Mouse (Mus musculus) forebrain, embryonic 13.5 days (tissue): ENCODE data around the gene Ubtf. TPM values are rescaled to one million over a fixed set of nuclear protein-coding genes. Genes with fewer than 3 reads are reported as not detected.
A peak's percentile ranks its signal among the peaks of the same experiment; 100 is the strongest.

Experiments
- ATAC-seq: fragments of 200-750 bp; cut with Nextera tagmentation; 2 replicates; pipeline ENCODE4 v1.8.0; 2017
- H3K27ac ChIP-seq: fragments of 300-500 bp; sonication (generic); 2 replicates; pipeline ENCODE4 v1.5.1; 2015; ENCODE audit warnings: inconsistent platforms, mild to moderate bottlenecking, moderate library complexity
- H3K27me3 ChIP-seq: fragments of 300-500 bp; sonication (generic); 2 replicates; pipeline ENCODE4 v1.6.1; 2015; ENCODE audit warnings: mild to moderate bottlenecking, inconsistent platforms
- H3K36me3 ChIP-seq: fragments of 300-500 bp; sonication (generic); 2 replicates; pipeline ENCODE4 v1.6.1; 2015; ENCODE audit warnings: mild to moderate bottlenecking, inconsistent platforms; ENCODE audit not compliant: poor library complexity, severe bottlenecking
- H3K4me1 ChIP-seq: fragments of 300-500 bp; sonication (generic); 2 replicates; pipeline ENCODE4 v1.6.1; 2015; ENCODE audit warnings: inconsistent platforms
- H3K4me2 ChIP-seq: fragments of 300-500 bp; sonication (generic); 2 replicates; pipeline ENCODE4 v1.6.1; 2015; ENCODE audit warnings: inconsistent platforms, mild to moderate bottlenecking, moderate library complexity
- H3K4me3 ChIP-seq: fragments of 300-500 bp; sonication (generic); 2 replicates; pipeline ENCODE4 v1.5.1; 2015; ENCODE audit warnings: mild to moderate bottlenecking, inconsistent platforms
- H3K9ac ChIP-seq: fragments of 300-500 bp; sonication (generic); 2 replicates; pipeline ENCODE4 v1.6.1; 2015; ENCODE audit warnings: mild to moderate bottlenecking, inconsistent platforms
- H3K9me3 ChIP-seq: fragments of 300-500 bp; sonication (generic); replicated peaks from 2 replicates; pipeline ENCODE4 v1.6.1; 2016; ENCODE audit warnings: inconsistent platforms
- WGBS: fragments of 180-500 bp; shearing (Covaris S2); methylation state at CpG from one replicate; pipeline ENCODE4 v1.1.7; 2015; 5-methylcytosine and 5-hydroxymethylcytosine counted together
- polyA plus RNA-seq: library from polyadenylated mRNA; unstranded; fragments of >200 nt; fragmentation: Nextera tagmentation; extraction: Ambion mirVana; gene quantifications from 2 replicates; pipeline ENCODE4 v1.2.1, GENCODE M21; 2015

Ubtf gene
- polyA plus RNA-seq, 1 experiment from 2014 or later = 96.1 TPM

DNA sequence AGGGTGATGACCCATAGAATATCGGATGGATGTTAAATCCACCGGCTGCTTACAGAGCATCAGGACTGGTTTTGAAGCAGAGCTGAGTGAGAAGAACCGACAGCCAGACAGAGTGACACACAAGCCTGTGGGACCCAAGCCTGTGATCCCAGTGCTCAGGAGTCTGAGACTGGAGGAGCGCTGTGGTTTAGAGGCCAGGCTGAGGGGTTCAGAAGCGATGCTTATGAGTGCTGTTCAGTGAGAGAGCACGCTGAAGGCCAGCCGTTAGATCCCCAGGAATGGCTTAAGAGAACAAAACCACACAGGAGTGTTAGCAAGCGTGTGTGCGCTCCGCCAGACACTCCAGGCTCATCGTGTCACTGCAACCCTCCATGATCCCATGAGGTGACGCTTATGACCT, 23.2 kb upstream of the Ubtf start:
- H3K36me3 ChIP-seq = no peaks in the 10 kb centered on the region
- no peak overlapping the region for H3K4me2 ChIP-seq
- H3K27me3 ChIP-seq = no peaks in the 10 kb centered on the region
- ATAC-seq = no peak
- 56% methylated on average over 12 of the region's 12 CpGs for WGBS
- H3K9me3 ChIP-seq = no peaks in the 10 kb centered on the region
- no peak overlapping the region for H3K27ac ChIP-seq
- H3K4me1 ChIP-seq = peaks cover 13% of the 10 kb centered on the region
- no peak overlapping the region for H3K4me3 ChIP-seq
- no peak overlapping the region for H3K9ac ChIP-seq

DNA sequence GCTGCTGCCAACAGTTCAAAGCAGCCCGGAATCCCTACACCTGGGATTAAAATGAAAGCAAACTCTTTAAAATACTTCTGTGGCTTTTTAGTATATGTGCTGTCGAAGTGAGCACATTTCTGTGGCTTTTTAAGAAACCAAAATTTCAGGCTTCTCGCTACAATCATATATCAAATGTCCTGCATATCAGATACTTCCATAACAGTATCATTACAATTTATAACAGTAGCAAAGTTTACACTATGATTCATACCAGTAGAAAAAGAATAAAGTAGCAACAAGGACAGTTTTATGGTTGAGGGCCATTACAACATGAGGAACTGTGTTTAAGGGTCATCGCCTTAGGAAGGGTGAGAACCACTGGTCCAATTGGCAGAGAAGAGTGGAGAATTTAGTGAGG, 21.6 kb upstream of the Ubtf start:
- Histone ChIP-seq H3K4me3 (no peak overlapping the region), H3K36me3 (no peaks in the 10 kb centered on the region), H3K27me3 (no peaks in the 10 kb centered on the region), H3K4me2 (no peak overlapping the region), H3K27ac (no peak overlapping the region), H3K9ac (no peak overlapping the region), H3K4me1 (peaks cover 13% of the 10 kb centered on the region), H3K9me3 (no peaks in the 10 kb centered on the region)
- 89% methylated on average over 4 of the region's 4 CpGs for WGBS
- ATAC-seq = no peak

DNA sequence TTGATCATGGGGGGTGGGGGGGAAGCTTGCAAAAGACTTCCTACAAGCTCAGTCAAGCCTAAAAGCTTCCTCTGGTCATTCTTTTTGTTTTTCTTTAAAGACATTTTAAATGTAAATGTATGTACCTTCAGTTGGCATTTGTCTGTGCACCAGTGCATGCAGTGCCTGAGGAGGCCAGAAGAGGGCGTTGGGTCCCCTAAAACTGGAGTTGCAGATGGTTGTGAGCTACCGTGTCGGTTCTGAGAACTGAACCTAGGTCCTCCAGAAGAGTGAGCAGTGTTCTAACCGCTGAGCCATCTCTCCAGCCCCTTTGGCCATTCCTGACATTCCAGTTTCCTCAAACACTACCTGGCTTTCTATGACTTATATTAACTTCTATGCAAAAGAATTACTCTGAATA, 20.1 kb upstream of the Ubtf start:
- no peak overlapping the region for H3K4me2 ChIP-seq
- no peak overlapping the region for H3K4me3 ChIP-seq
- no peak for ATAC-seq
- H3K27ac ChIP-seq = peak overlapping the region; percentile 55; the same call in 1 of the 2 replicates
- no peaks in the 10 kb centered on the region for H3K27me3 ChIP-seq
- no peaks in the 10 kb centered on the region for H3K36me3 ChIP-seq
- H3K9ac ChIP-seq = no peak overlapping the region
- peaks cover 13% of the 10 kb centered on the region for H3K4me1 ChIP-seq
- H3K9me3 ChIP-seq = no peaks in the 10 kb centered on the region
- 59% methylated on average over 4 of the region's 4 CpGs for WGBS

DNA sequence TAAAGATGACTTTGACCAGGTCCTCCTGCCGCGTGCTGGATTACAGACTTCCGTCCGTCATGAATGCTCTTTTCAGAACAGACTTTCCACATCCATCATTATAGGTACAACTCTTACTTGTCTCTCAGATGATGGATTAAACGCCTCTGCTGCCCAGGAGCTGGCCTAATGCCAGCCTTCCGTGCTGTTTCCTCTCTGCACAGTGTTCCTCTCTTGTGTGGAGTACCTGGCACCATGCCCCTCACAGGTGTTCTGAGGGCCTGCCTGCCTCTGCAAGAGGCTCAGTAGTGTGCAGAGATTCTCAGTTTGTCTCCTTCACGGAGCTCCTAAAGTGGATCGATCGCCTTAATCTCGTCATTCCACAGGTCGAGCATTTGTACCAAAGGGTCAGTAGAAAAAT, 19.7 kb upstream of the Ubtf start:
- no peaks in the 10 kb centered on the region for H3K9me3 ChIP-seq
- no peak overlapping the region for H3K4me3 ChIP-seq
- WGBS = 73% methylated on average over 11 of the region's 11 CpGs
- peak overlapping the region; percentile 55 for H3K27ac ChIP-seq
- H3K27me3 ChIP-seq = no peaks in the 10 kb centered on the region
- H3K4me2 ChIP-seq = no peak overlapping the region
- H3K4me1 ChIP-seq = peaks cover 13% of the 10 kb centered on the region
- ATAC-seq = no peak
- H3K36me3 ChIP-seq = no peaks in the 10 kb centered on the region
- H3K9ac ChIP-seq = no peak overlapping the region

DNA sequence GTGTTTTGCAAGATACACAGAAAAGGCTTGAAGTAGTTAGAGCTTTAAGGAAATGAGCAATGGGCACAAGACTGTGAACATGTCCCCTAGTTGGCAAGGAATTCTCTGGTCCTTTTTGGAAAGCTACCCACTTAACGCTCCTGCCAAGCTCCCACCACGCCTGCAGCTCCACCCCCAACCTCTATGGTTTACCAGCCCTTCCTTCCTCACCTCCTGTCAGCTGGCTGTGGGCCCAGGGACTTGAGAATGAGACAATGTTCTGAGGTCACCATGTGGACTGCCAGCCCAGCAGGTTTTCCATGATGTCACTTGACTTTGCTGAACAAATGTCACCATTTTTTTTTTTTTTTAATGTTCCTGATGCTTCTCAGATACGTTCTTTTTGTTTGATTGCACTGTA, 19.0 kb upstream of the Ubtf start:
- ATAC-seq = no peak
- no peak overlapping the region for H3K4me2 ChIP-seq
- no peak overlapping the region for H3K9ac ChIP-seq
- H3K36me3 ChIP-seq = no peaks in the 10 kb centered on the region
- WGBS = 36% methylated on average over 3 of the region's 3 CpGs
- no peaks in the 10 kb centered on the region for H3K27me3 ChIP-seq
- H3K9me3 ChIP-seq = no peaks in the 10 kb centered on the region
- H3K4me3 ChIP-seq = no peak overlapping the region
- H3K4me1 ChIP-seq = peaks cover 13% of the 10 kb centered on the region
- H3K27ac ChIP-seq = peak overlapping the region; percentile 55

DNA sequence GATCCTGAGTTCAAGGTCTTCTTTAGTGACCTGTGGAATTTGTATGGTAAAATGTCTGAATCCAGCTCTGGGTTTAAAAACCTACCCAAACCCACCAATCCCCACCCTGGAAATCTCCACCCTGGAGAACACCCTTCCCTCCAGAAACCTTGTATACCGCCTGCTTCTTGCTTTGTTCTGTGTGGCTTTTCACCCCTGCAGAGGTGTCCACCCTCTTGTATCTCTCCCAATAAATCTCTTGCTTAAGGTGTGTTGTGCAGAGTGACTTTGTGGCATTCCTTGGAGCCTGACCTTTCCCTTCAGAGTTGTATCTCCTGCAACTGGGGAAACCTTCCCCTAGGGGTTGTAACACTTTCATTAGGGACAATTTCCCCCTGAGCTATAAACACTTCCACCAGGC, 18.4 kb upstream of the Ubtf start:
- no peak for ATAC-seq
- H3K4me3 ChIP-seq = no peak overlapping the region
- H3K4me1 ChIP-seq = peaks cover 13% of the 10 kb centered on the region
- no peaks in the 10 kb centered on the region for H3K9me3 ChIP-seq
- 87% methylated on average over 1 of the region's 1 CpGs for WGBS
- H3K4me2 ChIP-seq = no peak overlapping the region
- no peak overlapping the region for H3K27ac ChIP-seq
- no peak overlapping the region for H3K9ac ChIP-seq
- no peaks in the 10 kb centered on the region for H3K36me3 ChIP-seq
- no peaks in the 10 kb centered on the region for H3K27me3 ChIP-seq

DNA sequence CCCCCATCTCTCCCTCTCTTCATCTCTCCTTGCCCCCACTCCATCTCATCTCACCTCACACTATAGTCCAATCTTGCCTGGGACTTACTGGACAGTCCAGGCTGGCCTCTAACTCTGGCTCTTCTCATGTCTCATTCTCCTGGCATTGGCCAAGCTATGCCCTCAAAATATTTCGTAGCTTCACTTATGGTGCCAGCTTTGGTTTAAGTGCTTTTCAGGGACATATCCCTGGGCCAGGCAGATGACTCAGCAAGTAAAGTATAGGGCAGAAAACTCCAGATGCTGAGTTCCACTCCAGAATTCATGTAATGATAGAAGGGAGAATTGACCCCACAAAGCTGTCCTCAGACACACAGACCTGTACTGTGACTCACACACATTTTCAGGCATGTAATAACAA, 16.6 kb upstream of the Ubtf start:
- H3K27ac ChIP-seq = no peak overlapping the region
- ATAC-seq = no peak
- H3K9me3 ChIP-seq = no peaks in the 10 kb centered on the region
- WGBS = 80% methylated on average over 1 of the region's 1 CpGs
- H3K4me3 ChIP-seq = no peak overlapping the region
- H3K27me3 ChIP-seq = no peaks in the 10 kb centered on the region
- H3K4me1 ChIP-seq = peaks cover 13% of the 10 kb centered on the region
- H3K4me2 ChIP-seq = no peak overlapping the region
- H3K36me3 ChIP-seq = no peaks in the 10 kb centered on the region
- H3K9ac ChIP-seq = no peak overlapping the region

DNA sequence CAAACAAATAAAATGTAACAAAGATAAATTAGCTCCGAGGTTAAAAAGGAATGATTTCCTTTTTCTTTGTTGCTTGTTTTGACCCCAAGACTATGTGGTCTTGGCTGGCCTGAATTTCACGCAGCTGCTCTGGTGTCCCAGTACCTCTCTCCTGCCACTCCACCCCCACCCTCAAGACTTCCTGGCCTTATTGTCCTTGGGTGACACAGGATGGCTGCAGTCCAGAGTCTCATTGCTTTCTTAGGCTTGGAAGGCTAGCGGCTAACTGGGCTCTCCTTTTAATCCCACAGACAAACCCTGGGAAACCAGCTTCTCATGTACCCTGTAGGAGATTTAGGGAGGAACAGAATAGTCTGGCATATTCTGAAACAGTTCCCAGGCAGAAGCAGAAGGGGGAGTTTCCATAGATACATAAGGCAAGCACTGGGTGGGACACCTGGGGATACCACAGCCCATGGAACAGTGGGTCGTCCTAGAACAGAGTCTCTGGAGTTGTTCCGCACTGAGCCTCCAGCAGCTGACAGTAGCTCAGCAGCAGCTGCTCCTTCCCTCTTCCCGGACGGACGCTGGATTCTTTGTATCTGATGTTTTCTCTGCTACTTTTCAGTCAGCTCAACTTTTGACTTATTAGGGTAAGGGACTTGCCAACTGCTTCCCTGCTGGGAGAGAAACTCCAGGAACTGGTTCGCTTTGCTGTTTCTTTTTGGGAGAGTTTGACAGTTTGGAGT, 15.6 kb upstream of the Ubtf start:
- no peaks in the 10 kb centered on the region for H3K9me3 ChIP-seq
- no peak for ATAC-seq
- H3K4me2 ChIP-seq = no peak overlapping the region
- no peak overlapping the region for H3K9ac ChIP-seq
- H3K4me3 ChIP-seq = no peak overlapping the region
- peaks cover 13% of the 10 kb centered on the region for H3K4me1 ChIP-seq
- H3K27me3 ChIP-seq = no peaks in the 10 kb centered on the region
- 37% methylated on average over 9 of the region's 9 CpGs for WGBS
- no peak overlapping the region for H3K27ac ChIP-seq
- H3K36me3 ChIP-seq = no peaks in the 10 kb centered on the region

DNA sequence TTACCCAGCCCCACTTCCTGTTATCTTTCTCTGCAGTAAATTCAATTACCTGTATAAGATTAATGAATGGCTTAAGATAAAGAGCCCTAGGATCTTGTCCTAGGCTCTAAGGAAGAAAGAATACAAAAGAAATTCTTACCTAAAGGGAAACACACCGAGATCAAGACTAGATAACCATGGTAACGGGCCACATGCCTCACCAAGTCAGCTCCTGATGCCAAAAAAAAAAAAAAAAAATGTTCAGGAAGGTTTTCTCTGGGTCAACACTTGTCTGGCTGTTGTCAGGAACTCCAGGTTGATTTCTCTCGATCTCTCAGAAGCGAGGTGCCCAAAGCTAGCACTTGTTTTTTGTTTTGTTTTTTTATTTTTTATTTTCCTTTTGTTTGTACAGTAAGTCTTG, 14.5 kb upstream of the Ubtf start:
- WGBS = 65% methylated on average over 4 of the region's 4 CpGs

DNA sequence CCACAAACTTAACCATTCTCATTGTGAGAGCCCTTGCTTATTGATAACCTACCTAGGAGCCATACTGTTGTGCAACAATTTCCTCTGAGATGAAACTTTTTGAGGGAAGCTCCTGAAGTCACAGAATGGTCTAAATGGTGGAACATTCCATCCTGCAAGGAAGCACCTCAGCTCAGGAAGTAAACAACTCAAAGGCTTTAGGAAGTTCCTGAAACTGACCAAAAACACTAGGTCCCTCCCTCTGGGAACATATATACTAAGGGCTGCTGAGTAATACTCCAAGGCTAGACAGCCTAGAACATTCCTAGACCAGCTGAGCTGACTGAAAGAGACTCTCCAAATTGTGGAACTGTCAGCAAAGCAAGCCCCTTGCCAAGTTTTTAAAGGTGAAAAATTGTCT, 13.5 kb upstream of the Ubtf start:
- Histone ChIP-seq H3K36me3 (no peaks in the 10 kb centered on the region), H3K4me2 (no peak overlapping the region), H3K9me3 (no peaks in the 10 kb centered on the region), H3K4me1 (no peaks in the 10 kb centered on the region), H3K9ac (no peak overlapping the region), H3K27me3 (no peaks in the 10 kb centered on the region), H3K27ac (no peak overlapping the region), H3K4me3 (no peak overlapping the region)
- no peak for ATAC-seq

More for the DNA sequence above, 14.5 kb upstream of the Ubtf start:
- Histone ChIP-seq H3K36me3 (no peaks in the 10 kb centered on the region), H3K9ac (no peak overlapping the region), H3K27me3 (no peaks in the 10 kb centered on the region), H3K4me2 (no peak overlapping the region), H3K4me1 (peaks cover 6% of the 10 kb centered on the region), H3K9me3 (no peaks in the 10 kb centered on the region), H3K4me3 (no peak overlapping the region), H3K27ac (no peak overlapping the region)
- ATAC-seq = no peak

DNA sequence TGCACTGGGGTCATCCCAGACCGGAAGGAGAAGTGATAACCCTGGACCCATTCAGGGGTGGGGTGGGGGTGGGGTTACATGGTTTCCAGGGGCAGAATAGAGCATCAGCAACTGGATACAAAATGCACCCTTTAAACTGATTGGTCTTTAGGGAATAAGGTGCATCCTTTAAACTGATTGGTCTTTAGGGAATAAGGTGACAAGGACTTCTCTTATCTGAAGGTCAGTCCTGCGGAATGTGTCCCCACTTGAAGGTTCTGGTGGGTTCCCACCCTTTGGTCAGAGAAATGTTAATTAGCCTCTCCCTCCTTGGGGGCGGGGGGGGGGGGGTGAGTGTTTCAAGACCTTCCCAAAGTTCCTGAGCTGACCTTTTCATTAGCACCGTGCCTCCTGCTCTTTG, 12.3 kb upstream of the Ubtf start:
- H3K4me1 ChIP-seq = no peaks in the 10 kb centered on the region
- WGBS = 52% methylated on average over 4 of the region's 4 CpGs

DNA sequence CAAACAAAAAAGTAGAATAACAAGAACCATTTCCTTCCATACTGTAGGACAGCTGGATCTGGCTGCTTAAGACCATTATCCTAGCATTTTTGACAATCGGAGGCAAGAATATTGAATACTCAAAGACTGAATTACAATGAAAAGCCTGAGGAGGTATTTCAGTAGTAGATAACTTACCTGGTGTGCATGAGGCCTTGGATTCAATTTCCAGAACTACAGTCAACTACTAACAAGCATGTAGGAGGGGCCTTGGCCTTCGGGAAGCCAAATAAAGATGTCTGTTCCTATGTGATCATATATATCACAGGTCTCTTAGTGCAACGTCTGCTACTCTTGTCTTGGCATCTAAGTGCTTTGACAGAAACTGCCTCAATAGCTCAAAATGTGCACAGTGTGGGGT, 10.5 kb upstream of the Ubtf start:
- no peaks in the 10 kb centered on the region for H3K36me3 ChIP-seq
- no peak overlapping the region for H3K4me3 ChIP-seq
- no peaks in the 10 kb centered on the region for H3K4me1 ChIP-seq
- H3K9ac ChIP-seq = no peak overlapping the region
- no peaks in the 10 kb centered on the region for H3K9me3 ChIP-seq
- 82% methylated on average over 3 of the region's 3 CpGs for WGBS
- H3K27ac ChIP-seq = no peak overlapping the region
- no peak overlapping the region for H3K4me2 ChIP-seq
- H3K27me3 ChIP-seq = no peaks in the 10 kb centered on the region
- no peak for ATAC-seq

More for the DNA sequence above, 12.3 kb upstream of the Ubtf start:
- no peaks in the 10 kb centered on the region for H3K9me3 ChIP-seq
- no peak overlapping the region for H3K27ac ChIP-seq
- H3K4me3 ChIP-seq = no peak overlapping the region
- no peaks in the 10 kb centered on the region for H3K27me3 ChIP-seq
- no peak for ATAC-seq
- H3K9ac ChIP-seq = no peak overlapping the region
- H3K4me2 ChIP-seq = no peak overlapping the region
- no peaks in the 10 kb centered on the region for H3K36me3 ChIP-seq

DNA sequence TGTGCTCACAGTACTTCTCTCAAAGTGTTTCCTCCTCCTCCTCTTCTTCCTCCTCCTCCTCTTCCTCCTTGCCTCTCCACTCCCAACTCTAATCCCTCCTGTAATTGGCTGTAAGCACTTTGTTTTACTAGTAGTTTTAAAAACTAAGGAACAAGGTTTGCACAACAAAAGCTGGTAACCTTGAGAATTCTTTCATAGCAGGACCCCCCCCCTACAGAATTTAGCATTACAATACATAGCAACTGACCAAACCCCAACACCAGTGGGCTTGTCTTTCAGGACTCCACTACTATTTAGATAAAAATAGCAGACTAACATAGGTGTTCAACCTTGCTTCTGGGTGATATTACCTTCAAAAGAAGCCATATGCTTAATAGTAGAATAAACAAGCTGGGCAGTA, 10.0 kb upstream of the Ubtf start:
- H3K9me3 ChIP-seq = no peaks in the 10 kb centered on the region
- H3K4me1 ChIP-seq = no peaks in the 10 kb centered on the region
- H3K4me3 ChIP-seq = no peak overlapping the region
- H3K4me2 ChIP-seq = no peak overlapping the region
- no peaks in the 10 kb centered on the region for H3K27me3 ChIP-seq
- no peak overlapping the region for H3K27ac ChIP-seq
- no peaks in the 10 kb centered on the region for H3K36me3 ChIP-seq
- H3K9ac ChIP-seq = no peak overlapping the region
- no peak for ATAC-seq
